Mouse (Mus musculus) T-helper 17 cell (primary cell): ENCODE results near the gene Acvr1b.

ENCODE experiments used
- in situ Hi-C, 2 experiments: fragments of 300-600 bp; cut with MboI, MseI; formaldehyde crosslinking; loops; 1 replicate in 1 of 2; 2 replicates in 1 of 2; pipeline ENCODE4 v1.15.1; 2025; ENCODE audit warnings: high pct_unique_total_duplicates in 2 of 2

Gene Acvr1b

DNA sequence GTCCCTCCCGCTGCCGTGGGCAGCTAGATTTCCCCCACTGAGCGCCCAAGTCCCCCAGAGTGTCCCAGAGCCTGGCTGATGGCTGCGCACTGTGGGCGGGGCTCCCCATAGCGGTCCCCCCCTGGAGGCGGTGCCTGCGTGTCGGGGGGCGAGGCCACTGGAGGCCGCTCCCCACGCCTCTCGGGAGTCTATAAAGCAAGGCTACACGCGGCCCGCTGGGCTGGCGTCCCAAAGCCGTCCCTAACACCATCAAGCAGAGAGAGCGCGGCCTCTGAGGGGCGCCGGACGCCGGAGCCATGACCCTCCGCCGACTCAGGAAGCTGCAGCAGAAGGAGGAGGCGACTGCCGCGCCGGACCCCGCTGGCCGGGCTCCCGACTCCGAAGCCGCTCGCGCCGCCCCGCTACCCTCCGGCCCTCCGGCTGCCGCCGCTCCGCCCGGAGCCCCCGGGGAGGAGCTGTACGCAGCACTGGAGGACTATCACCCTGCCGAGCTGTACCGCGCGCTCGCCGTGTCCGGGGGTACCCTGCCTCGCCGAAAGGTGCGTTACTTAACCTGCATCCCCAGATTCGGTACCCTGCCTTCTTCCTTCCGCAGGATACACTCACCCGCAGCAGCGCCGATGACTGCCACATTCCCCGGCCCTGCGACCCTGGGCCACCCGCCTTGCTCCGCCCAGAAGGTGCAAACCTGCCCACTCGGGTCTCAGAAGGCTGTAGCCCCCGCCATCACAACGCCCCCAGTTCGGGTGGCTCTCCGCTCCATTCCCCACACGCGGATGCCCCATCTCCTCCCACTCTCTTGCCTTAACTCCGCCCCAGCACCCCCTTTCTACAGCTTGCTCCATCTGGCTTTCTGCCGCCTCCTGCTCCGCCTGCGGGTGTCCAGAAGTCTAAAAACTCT is 50.4 kb downstream of the Acvr1b start, which contains the start of gene Grasp:
Grasp (plus strand) TSS at position 183 of the 901 bp plus-strand sequence.
- in situ Hi-C loops = loop anchor here in 1 of 2 experiments (10.0 kb wide), 1 partner anchor 761 kb away; no protein-coding TSS in a partner anchor

DNA sequence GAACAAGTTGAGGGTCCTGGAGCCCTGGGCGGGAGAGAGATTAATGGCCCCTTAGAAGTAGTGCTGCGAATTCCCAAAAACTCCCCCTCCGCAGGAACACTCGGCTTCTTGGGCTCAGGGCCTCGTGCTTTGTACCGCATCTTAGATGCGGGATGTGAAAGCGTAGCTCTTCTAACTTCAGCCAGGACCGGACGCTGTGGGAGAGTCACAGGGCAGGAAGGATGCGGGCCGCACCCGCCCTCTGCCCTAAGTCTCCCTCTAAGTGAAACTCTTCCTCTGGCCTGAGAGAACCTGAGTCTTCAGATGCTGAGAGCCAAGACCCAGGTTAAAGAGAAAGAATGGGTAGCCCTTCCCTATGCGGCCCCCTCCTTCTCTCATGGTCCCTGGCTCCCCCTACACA is 51.1 kb downstream of the Acvr1b start:
- in situ Hi-C loops = loop anchor here in 1 of 2 experiments (10.0 kb wide), 1 partner anchor 760 kb away; no protein-coding TSS in a partner anchor

DNA sequence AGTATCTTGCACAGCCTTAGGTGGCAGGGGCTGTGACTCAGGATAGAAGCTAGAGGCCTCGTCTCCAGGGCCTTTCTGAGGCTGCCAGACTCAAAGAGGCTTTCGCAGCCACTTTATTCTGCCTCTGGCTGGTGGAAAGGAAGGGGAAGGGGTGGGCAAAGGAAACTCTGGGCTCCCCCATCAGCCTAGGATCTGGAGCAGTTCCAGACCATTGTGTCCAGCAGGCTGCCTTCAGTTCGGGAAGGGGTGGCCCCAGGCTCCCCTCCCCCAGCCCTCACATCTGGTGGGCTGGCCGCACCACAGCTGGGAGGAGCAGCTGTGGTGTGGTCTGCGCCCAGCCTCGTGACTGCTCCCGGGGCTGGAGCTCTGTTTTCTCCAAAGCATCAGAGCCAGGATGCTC is 54.1 kb downstream of the Acvr1b start:
- in situ Hi-C loops = loop anchor here in 1 of 2 experiments (10.0 kb wide), 1 partner anchor 757 kb away; no protein-coding TSS in a partner anchor

DNA sequence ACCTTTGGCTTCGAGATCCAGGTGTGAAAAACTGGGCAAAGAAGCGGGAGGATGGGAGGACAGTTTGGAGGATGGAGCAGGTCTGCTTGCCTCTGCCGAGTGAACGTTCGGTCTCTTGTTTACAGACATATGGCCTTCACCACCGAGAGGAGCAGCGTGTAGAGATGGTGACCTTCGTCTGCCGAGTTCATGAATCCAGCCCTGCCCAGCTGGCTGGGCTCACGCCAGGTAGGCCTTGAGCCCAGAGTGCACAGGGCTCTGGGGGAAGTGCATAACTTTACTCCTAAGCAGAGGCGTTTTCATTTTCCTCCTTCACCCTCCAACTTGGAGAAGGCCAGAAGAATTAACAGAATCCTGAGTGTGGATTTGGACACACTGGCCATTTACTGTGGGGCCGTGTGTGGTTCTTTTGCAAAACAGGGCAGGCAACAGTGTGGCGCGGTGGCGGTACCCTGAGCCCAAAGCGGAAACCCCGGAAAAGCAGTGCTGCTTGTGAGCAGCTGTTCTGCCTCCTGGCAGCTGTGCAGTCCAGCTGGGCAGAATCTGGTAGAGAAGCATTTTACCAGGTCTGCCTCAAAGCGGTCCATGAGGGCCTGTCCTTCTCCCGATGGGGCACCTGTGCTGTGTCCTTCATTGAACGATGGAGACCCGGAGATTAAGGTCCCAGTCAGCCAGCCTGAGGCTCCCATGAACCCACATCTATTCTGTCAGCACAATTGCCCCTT is 55.2 kb downstream of the Acvr1b start:
- in situ Hi-C loops = loop anchor here in 1 of 2 experiments (10.0 kb wide), 1 partner anchor 756 kb away; no protein-coding TSS in a partner anchor

DNA sequence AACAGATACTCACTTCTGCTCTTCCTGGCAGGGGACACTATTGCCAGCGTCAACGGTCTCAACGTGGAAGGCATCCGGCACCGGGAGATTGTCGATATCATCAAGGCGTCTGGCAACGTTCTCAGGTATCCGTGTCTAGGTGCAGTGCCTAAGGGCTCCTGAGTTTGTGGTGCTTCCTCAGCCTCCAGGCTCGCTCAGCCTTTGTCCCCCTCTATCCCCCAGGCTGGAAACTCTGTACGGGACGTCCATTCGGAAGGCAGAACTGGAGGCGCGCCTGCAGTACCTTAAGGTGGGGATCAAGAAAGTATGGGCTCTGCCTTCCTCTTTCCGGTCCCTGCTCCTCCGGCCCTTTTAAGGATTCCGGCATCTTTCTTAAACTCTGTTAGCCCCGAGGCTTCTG is 56.6 kb downstream of the Acvr1b start:
- in situ Hi-C loops = no loop called here

DNA sequence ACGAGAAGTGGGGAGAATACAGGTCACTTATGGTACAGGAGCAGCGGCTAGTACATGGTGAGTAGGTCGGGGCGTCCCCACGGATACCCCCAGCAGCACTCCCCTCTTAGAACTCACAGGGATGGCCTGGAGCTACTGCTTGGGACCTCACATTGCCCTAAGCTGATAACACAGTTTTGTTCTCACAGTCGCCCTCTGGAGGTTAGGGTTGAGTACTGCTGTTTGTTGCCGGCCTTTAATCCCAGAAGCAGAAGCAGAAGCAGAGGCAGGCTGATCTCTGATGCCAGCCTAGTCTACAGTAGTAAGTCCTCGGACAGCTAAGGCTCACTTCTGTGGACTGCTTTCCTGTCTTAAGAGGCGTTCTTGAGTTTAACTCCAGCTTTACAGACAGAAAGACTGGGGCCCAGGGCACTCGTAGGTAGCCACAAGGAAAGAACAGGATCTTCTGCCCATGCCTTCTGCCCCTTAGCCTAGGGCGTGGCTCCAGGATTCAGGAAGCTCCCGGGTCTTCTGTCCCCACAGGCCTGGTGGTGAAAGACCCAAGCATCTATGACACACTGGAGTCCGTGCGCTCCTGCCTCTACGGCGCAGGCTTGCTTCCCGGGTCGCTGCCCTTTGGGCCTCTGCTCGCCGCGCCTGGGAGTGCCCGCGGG is 57.3 kb downstream of the Acvr1b start:
- in situ Hi-C loops = no loop called here

DNA sequence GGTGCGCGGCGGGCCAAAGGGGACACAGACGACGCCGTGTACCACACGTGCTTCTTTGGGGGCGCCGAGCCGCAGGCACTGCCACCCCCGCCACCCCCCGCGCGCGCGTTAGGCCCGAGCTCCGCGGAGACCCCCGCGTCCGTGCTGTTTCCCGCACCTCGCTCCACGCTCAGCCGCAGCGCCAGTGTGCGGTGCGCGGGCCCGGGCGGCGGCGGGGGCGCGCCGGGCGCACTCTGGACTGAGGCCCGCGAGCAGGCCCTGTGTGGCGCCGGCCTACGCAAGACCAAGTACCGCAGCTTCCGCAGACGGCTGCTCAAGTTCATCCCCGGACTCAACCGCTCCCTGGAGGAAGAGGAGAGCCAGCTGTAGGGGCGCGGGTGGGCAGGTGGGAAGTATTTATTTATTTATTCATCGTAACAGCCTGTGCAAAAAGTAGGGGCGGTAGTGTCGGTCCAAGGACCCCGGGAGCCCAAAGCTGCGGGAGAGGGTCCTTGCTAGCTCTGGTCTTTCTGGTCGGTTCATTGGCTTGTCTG is 57.8 kb downstream of the Acvr1b start:
- in situ Hi-C loops = no loop called here

DNA sequence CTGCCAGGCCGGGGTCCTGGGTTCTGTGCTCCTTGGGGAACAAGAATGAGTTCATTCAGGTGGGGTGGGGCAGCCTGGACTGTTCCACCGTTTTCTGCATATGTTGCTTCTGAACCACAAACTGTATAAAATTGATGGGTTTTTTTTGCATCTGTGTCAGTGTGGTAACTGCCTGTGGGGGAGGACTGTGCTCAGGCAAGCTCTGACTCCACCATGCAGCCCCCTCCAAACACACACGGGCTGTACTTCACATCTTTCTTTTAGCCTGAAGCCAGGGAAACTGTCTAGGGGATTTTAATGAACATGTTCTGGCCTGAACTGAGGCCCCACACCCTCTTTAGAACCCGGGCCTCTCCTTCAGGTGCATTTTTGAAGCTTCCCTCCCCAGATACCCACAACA is 58.7 kb downstream of the Acvr1b start:
- in situ Hi-C loops = no loop called here

DNA sequence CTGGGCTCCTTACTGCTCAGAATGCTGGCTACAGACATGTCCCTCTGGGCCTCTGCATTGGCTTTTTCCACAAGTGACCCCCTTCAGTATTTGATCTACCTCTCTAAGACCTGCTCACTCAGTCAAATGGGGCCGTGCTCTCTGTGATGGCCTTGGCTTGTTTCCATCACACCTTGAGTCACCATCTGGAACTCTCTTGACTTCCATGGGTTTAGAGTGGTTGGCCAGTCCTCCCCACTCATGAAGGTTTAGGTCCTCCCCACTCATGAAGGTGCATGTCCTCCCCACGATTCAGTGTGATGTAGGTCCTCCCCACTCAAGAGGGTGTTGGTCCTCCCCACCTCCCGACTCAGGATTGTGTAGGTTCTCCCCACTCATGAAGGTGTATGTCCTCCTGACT is 59.3 kb downstream of the Acvr1b start:
- in situ Hi-C loops = no loop called here

DNA sequence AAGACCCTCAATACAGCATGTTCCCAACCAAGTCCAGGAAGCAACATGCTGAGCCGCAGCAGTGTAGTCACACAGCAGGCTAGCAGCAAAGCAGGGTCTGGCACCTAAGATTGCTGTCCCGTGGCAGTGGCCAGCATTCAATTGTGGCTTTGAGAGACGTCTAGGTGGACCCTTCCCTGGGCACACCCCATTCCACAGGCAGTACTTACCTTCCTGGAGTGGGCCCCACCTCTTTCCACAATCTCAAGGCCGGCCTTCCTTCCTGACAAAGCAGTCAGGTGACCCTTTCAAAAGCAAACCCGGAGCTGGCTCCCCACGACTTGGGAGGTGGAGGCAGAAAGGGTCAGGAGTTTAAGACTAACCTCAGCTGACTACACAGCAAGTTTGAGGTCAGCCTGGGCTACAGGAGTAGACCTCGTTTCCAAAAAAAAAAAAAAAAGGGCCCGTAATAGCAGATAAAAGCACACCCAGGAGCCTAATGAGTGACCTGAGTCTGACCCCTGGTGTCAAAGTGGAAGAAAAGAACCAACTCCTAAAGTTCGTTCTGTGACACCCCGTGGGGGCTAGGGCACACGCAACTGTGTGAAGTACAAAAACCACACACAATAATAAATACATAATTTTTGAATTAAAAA is 59.9 kb downstream of the Acvr1b start:
- in situ Hi-C loops = no loop called here

DNA sequence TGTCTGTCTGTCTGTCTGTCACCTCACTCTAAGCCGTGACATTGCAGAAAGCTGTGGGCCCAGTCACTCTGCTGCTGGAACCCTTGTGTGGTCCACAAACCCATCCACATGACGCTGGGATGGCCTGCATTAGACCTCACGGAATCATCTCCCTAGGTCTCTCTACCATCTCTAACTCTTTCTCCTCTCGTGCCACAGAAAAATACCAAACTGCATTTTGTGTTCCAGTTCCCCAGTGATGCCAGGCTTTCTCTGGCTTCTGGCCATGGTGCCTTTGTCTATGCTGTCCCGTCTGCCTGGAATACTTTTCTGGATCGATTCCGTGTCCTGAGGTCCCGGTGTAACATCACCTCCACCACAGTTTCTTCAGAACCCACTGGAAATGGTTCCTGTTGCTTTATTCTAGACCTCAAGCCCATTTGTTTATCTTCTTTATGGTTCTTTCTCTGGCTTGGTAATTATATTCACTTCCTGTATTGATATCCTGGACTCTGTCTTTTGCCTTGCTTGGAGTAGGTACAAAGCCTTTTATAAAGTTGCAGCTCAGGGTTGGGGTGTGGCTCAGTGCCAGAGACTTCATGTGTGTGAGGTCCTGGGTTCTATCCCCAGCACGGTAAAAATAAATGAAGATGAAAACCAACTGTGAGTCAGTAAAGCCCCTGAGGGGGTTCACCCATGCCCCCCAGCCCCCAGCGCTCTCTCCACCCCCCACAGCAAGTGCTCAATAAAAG is 60.9 kb downstream of the Acvr1b start:
- in situ Hi-C loops = loop anchor here in 1 of 2 experiments (5.0 kb wide), 1 partner anchor 83 kb away; no protein-coding TSS in a partner anchor

DNA sequence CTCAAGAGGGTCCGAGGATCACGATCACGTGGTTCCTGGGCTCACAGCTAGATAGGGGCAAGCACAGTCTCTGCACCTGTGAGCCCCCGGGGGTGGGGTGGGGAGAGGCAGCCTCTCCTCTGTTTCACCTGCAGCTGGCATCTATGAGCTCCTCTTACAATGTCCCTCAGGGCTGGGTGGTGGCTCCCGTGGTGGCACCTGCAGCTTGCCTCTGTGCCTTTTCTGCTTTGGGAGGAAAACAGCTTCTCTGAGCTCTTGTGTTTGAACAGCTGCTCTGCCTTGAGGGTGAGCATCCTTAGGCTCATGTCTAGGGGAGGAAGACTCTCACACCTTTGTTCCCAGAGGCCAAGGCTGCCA is 61.5 kb downstream of the Acvr1b start:
- in situ Hi-C loops = loop anchor here in 1 of 2 experiments (5.0 kb wide), 1 partner anchor 82 kb away; no protein-coding TSS in a partner anchor

DNA sequence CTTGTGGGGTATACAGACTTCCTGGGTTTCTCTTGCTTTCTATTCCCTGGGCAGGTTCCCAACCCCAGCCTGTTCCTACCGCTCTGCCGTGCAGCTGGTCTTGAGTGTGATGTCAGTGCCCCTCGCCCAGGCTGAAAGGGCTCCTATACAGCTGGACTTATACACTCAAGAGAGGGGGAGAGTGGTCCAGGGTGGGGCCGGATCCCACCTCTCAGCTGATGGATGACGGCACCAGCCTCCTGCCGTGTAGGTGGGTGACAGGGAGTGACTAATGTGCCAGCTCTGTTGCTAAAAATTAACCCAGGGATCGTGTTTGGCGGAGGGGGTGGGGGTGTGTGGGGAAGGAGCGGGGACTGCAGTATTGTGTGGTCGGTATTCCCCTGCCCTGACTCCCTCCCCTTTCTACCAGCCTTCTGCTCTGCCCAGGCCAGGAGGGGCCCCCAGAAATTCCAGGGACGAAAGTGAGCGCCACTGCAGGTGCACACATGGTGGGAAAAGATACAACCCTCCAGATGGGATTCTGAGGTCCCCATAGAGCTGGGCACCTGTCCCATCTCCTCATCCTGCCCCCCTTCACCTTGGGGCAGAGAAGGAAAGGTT is 62.0 kb downstream of the Acvr1b start:
- in situ Hi-C loops = loop anchor here in 1 of 2 experiments (5.0 kb wide), 1 partner anchor 81 kb away; no protein-coding TSS in a partner anchor

DNA sequence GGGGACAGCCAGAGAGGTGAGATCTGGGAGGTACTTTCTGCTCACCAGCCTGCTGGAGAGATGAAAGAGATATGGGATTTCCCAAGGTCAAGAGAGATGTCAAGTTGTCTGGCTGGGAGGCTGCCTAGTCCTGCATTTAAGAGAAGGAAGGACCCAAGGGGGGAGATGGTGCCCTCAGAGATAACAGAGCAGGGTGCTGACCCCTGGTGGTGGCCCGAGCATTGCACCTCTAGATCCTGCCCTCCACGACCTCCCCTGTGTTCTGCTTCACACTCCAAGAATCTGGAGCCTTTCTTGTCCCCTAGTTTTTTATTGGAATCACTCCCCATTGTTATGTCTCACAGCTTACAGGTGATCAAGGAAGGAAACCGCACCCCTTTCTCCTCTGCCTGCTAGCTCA is 63.0 kb downstream of the Acvr1b start:
- in situ Hi-C loops = loop anchor here in 1 of 2 experiments (5.0 kb wide), 1 partner anchor 80 kb away; no protein-coding TSS in a partner anchor

DNA sequence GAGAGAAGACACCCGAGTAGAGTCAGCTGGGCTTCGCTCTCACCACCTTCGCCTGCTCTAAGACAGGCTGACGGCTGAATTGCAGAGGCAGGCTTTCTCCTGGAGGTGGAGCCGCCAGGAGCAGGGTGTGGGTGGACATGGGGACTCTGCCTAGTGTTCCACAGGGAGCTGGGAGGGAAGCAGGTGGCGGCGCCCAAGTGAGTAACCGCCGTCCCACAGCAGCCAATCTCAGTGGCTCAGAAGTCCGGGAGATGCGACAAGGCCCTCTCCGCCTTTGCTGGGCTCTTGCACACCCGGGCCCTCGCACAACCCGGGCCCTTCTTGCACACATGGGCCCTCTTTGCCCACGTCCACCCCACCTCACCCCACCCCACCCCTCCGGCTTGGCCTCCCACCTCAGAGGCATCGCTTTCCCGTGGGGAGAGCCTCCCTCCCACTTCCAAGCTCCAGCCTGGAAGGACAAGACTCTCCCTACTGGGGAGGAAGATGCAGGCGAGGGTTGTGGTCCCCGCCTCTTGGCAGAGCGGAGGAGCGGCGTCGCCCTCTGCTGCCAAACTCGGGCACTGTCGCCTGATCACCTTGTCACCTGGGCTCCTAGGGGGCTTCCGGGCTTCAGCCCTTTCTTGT is 65.1 kb downstream of the Acvr1b start:
- in situ Hi-C loops = loop anchor here in 1 of 2 experiments (5.0 kb wide), 1 partner anchor 78 kb away; no protein-coding TSS in a partner anchor

DNA sequence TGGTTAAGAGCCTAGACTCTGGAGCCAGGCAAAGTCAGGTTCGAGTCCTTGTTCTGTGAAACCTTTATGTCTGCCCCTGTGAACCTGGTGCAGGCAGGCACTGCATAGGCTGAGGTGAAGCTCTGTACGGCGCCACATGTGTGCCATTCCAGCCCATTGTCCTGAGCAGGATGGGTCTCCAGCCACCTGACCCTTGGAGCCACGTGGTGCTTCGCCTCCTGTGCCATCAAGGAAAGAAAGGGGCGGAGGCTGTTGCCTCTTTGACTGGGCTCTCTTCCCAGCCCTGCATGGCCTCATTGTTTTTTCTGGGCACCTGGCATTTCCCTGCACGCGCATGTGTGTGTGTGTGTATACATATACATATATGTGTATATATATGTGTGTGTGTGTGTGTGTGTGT is 66.0 kb downstream of the Acvr1b start:
- in situ Hi-C loops = loop anchor here in 1 of 2 experiments (5.0 kb wide), 2 partner anchors 37 to 77 kb away; no protein-coding TSS in a partner anchor

DNA sequence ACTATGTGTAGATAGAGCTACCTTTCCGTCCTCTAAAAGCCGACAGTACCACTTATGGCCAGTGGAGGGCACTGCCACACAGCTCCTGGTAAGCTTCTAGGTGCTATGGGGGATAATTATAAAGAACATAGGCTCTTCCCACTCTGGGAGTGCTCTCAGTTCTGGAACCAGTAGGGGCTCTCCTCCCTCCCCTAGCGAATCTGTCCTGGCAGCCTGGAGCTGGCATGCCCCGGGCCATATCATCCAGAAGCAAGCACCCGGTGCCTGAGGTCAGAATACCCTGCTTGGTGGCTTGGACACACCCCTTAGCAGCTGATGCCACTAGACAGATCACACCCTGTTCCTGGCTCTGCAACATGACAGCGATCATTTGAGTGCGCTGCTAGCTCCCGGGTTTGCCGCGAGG is 66.9 kb downstream of the Acvr1b start:
- in situ Hi-C loops = loop anchor here in 1 of 2 experiments (5.0 kb wide), 1 partner anchor 36 kb away; no protein-coding TSS in a partner anchor

DNA sequence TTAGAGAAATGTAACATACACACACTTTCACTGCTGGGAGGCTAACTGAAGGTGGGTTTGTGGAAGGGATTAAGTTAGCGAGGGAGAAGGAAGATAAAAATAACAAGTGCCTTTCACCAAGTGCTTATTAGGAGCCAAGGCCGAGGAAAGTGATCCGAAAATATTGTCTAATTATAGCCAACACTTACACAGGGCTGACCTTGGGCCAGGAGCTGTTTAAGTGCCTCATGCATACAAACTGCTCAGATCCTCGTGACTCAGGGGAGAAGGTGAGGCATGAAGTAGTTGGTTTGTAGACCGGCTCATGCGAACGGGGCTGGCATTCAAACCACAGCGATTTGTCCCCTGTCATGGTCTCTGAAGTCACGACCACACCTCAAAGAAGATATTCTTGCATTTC is 67.4 kb downstream of the Acvr1b start:
- in situ Hi-C loops = loop anchor here in 1 of 2 experiments (5.0 kb wide), 1 partner anchor 36 kb away; no protein-coding TSS in a partner anchor

DNA sequence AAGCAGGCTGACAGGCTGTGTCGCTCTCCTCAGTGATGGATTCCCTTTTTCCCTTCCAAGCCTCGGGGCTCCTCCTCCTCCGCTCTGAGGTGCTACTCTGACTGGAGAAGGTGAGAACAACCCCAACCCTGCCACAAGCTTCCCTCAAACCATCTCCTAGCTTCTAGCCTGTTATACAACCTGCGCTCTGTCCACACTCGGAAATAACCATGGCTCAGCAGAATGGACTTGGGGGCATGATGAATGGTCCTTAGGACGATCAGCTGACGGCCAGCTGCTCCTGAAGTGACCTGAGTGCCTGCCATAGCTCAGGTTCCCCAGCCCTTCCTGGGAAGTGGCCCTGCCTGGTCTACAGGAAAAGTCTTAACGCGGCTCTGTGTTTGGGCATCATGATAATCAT is 68.0 kb downstream of the Acvr1b start:
- in situ Hi-C loops = loop anchor here in 1 of 2 experiments (5.0 kb wide), 1 partner anchor 35 kb away; no protein-coding TSS in a partner anchor
